Mouse (Mus musculus) testis, adult 2 months (tissue): ENCODE measurements around the gene Mdfic.

Experiments used
- CTCF ChIP-seq: fragments of 200-500 bp; IDR thresholded peaks from 2 replicates; pipeline ENCODE4 v1.5.1; 2012; ENCODE audit warnings: low read depth, mild to moderate bottlenecking, inconsistent platforms, low read length, moderate library complexity; ENCODE audit not compliant: control insufficient read depth, insufficient read depth, insufficient replicate concordance
- POLR2A ChIP-seq: fragments of 200-500 bp; IDR thresholded peaks from 2 replicates; pipeline ENCODE4 v1.6.1; 2012; ENCODE audit warnings: low read depth, mild to moderate bottlenecking, inconsistent platforms, low read length, moderate library complexity; ENCODE audit not compliant: control insufficient read depth

GRCm38 (mm10) chr6:15737312-15737911 lies 17.0 kb downstream of the Mdfic start:
- TF ChIP-seq CTCF: no peak
- TF ChIP-seq POLR2A: no peak
